Mouse (Mus musculus) cerebellum, postnatal 14 days (tissue): ENCODE measurements around the gene Pde5a.
A peak's percentile ranks its signal among the peaks of the same experiment; 100 is the strongest.

ENCODE experiments used
- DNase-seq, 2 experiments: peaks; one replicate each; pipeline ENCODE4 v3.0.0; 2021; ENCODE audit warnings: mixed read lengths in 2 of 2

Gene Pde5a

GRCm38 (mm10) chr3:122728852-122729600 is at the start of gene Pde5a:
TSS of gene Pde5a (plus strand) at chr3:122728947.
- DNase-seq, result peak; percentile 80 to 90

GRCm38 (mm10) chr3:122680851-122681250 is 47.9 kb upstream of the Pde5a start:
- peak; percentile 60 to 68 for DNase-seq

DNA sequence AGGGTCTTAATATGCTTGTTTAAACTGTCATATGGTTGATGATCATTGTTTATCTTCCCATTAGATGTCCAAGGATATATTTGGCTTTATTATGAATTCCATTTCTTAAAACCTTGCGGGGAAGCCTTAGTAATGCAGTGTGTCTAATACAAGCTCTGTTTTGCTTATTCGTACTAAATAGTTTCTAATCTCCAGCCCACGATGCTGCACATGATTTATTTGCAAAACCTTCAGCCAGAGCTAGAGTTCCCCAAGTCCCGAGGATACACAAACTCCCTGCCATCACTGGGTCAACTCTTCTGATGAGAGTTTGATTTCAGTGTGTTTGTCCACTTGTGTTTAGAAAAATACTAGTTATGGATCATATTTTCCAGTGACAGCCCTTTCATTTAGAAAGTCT is 46.4 kb upstream of the Pde5a start:
- DNase-seq, result no peak

DNA sequence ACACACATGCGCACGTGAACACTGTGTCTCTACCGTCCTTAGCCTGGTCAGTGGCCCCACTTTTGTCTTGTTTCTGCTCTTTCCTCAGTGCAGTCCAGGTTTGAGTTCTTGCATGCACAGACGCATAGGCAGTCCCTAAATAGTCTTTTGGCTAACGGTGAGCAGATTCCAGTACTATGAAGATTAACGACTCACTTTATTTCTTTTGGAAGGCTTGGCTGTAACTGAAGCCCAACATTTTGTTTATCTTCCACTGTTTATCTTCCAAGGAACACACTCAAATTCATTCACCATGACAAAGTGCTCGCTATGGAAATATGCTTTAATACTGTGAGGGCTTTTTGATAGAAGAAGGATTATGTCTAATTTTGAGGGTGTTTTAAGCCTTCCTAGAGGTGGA is 43.9 kb upstream of the Pde5a start:
- no peak for DNase-seq

DNA sequence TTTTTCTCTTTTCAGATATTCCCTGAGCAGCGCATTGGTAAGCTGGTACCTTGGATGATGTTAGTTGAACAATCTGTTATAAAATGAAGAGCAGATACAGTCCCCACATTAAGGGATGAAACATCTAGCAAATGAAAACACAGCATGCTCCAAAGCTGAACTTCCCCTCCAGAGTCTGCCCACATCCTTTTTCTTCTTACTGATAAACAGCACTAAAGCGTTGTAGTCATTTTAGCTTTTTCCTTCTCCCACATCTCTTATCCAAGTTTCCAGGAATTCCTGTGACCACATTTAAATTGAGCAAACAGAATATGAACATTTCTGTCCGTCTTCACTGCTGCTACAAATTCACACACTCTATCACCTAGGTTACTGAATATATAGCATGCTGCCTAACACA is 35.7 kb upstream of the Pde5a start:
- no peak for DNase-seq

DNA sequence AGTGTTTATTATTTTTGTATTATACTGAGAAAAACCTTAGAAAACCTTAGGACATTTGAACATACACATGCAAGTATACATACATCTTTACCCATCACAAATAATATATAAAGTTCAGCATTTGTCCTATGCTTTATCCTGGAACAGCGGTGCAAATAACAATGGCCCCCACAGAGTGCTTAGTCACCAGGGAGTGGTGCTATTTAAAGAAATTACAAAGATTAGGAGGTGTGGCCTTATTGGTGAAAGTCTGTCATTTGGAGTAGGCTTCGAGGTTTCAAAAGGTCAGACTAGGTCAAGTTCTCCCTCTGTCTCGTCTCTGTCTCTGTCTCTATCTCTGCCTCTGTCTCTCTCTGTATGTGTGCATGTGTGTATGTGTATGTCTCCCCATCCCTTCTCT is 32.9 kb upstream of the Pde5a start:
- no peak for DNase-seq

- DNase-seq, result no peak
Measured at GRCm38 (mm10) chr3:122696672-122697071, 32.1 kb upstream of the Pde5a start.

DNA sequence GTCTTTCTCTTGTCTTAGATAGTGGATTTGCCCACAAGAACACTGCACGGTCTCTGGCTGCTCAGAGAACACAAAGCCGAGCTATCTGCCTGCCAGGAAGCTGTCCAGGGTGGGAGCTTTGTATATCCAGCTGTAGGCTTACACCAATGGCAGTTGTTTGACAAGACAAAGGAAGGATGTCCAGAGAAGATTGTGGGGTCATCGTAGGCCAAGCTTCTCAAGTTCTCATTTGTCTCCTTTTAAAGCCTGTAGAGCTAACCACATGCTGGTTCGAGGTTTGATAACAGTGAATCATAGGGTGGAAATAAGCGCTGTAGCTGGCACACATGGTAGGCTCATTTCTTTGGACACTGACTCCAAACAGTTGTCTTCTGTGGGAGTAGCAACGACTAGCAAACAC is 24.5 kb upstream of the Pde5a start:
- no peak for DNase-seq

DNA sequence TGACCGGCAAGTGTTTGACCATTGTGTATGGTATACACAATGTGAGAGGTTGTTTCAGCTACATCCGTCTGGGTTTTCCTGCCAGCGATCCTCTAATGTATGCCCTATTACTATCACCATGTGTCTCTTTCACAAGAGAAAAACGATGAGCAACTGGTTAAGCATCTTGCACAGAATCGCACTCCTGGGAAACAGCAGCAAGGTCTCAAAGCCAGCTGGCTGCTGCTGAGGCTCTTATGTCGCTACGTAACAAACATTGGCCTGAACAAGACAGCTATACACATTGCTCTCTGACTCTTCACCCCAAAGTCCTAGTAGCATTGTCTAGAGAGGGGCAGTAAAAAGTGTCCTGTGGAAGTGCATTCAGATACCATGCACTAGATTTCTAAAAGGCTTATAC is 23.5 kb upstream of the Pde5a start:
- DNase-seq, result no peak

- DNase-seq, result no peak
Measured at GRCm38 (mm10) chr3:122708485-122708884, 20.3 kb upstream of the Pde5a start.

DNA sequence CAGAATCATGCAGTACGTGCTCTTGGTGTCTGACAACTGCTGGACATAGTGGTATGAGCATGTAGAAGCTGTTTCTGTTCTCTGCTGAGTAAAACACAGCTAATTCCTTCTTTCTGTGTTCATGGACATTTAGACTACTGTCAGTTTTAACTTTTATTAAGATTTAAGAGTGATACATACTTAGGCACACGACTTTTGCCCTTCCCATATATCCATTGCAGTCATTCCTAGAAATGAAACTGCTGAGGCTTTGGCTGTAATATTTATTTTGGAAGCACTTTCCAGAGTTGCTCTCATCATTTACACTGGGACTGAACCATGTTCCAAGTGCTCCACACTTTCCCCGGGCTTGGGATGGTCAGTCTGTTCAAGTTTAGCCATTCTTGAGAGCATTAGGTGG is 18.6 kb upstream of the Pde5a start:
- DNase-seq, result no peak

DNA sequence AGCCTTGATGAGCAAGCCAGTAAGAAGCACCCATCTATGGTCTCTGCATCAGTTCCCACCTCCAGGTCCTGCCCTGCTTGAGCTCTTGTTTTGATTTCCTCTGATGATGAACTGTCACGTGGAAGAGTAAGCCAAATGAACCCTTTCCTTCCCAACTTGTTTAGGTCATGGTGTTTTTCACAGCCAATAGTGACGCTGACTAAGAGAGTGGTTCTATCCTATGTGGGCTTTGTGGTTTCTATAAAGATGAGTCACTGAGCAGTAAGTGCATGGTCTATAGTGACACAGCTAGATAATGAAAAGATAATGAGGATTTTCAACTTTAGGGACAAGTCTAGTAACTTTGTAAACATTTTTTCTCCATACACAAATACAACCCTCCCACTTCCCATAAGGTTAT is 10.1 kb upstream of the Pde5a start:
- no peak for DNase-seq

DNA sequence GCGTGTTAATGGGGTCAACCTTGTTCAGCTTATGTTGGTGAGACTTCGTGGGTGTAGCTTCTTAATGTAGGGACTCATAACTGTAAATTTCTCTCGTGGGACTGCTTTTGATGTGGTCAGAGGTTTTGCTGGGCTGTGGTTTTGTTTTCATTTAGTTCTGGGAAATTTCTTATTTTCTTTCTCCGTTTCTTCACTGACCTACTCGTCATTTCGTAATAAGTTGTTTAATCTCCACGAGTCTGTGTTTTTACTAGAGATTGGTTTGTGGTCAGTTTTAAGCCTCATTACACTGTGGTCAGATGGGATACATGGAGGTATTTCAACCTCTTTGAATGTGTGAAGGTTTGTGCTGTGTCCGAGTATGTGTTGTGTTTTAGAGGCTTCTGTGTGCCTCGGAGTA is 7.2 kb upstream of the Pde5a start:
- no peak for DNase-seq

DNA sequence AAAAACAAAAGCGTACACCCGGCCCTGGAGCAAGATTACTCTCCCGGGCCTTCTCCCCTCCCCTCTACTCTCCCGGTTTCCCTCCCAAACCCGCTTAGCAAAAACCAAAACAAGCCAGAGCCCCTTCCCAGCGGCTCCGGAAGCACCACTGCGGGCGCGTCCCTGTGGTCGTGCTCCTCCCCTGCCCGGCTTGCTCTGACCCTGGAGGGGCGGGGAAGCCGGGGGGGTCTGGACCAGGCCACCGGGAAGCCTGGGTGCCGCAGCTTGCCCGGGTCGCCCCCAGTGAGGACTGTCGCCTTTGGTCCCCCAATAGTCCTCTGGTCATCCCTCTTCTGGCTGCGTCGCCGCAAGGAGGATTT is 833 bp downstream of the Pde5a start:
- peak in 1 of 2 experiments; percentile 33 for DNase-seq

DNA sequence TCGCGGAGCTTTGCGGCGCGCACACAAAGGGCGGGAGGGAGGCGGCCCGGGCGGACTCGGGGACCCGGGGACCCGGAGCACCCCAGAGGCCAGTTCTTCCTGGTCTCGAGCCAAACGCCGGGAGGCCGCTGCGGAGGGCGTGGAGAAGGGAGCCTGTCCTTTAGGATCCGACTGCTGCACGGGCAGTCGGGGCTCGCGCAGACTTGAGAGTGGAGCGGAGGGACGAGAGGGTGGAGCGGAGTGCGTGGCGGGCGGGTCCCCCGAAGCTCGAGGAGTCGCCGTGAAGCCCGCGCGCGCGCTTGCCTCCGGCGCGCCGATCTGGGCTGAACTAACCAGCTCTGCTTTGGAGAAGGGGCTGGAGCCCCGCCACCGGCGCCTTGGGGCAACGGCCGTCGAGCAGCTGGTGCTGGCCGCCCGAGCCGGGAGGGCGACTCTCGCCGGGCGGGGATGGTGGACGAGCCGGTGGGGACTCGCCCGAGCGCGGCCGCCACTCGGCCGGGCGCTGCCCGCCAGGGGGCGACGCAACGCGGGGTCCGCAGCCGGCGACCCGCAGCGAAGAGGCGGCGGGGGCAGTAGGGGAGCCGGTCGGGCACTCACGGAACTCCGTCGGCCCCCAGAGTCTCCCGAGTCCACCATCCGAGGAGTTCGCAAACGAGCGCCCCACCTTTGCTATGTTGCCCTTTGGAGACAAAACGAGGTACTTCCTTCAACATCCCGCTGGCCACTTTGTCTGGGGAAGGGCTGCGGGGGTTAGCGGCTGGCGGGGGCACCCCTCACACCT is 1.4 kb downstream of the Pde5a start:
- peak; percentile 70 to 71 for DNase-seq

- DNase-seq, result no peak
Measured at GRCm38 (mm10) chr3:122730741-122731235, 2.0 kb downstream of the Pde5a start.

DNA sequence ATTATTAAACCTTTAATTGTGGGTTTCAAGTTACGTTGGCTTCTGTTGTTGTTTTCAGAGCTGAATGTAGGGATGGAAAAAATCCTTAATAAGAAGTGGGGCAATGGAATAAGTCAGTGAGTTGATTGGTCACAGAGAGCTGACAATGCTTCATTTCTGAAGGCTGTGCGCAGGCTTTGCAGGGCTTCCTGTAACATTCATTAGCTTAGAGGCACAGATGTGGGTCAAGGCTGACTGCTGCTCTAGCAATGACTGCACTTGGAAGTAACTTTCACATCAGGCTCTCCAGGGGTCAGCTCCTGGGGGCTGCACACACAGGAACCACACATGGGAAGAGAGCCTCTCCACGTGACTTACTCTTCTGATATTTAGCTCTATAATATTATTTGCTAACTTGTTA is 5.1 kb downstream of the Pde5a start:
- no peak for DNase-seq

DNA sequence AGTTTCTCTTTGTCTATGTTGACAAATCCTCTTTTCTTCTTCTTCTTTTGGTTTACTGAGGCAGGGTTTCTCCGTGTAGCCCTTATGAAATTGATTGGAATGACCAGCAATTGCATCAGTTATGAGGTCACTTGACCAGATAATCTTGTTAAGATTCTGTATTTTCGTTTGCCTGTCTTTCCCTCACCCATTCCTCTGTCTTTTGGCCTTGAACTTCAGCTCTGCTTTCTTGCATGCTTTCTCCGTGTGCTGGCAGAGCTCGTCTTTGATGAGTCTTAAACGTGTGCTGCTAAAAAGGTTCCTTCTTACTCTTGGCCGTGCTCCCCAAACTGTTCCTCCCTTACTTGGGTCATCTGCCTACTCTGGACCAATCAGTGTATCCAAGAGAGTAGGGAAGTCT is 5.6 kb downstream of the Pde5a start:
- DNase-seq, result no peak

GRCm38 (mm10) chr3:122739460-122739859 is 10.7 kb downstream of the Pde5a start:
- DNase-seq, result no peak

DNA sequence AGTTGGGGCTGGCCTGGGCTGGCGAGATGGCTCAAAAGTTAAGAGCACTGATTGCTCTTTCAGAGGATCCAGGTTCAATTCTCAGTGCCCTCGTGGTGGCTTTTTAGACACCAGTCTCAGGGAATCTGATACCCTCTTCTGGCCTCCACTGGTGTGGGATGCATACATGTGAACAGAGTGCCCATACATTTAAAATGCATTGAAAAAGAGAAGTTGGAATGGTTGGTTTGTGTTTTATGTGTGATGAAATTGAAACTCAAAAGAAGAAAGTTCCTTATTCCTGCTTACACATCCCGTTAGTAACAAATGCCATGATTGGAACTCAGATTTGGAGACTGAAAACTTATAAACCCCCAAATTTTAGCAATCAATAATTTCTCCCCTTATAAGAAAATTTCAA is 15.5 kb downstream of the Pde5a start:
- no peak for DNase-seq

- DNase-seq, result no peak
Measured at GRCm38 (mm10) chr3:122747921-122748700, 19.4 kb downstream of the Pde5a start.

DNA sequence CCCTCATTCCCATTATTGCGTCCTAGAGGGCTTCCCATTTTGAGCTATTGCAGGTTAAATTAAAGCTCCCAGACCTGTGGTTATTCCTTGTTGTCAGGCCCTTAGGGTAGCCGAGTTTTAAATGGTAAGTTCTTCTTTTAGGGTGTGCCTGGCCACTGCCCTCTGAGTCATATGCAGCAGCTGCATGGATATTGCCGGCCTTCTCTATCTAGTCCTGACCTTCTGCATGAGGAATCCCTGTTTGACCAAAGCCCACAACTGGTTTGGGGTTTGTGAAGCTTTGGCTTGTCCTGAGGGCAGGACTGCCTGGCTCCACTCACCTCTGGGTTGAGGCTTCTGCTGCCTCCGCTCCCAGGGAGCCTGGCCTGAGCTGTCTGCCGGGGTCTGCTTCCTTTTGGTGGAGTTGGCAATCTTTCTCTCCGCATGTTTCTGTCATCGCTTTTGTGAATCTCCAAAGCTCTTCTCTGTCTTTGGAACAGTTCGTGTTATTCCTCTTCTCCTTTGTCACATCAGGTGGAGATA is 34.6 kb downstream of the Pde5a start:
- no peak for DNase-seq

GRCm38 (mm10) chr3:122763768-122764167 is 35.0 kb downstream of the Pde5a start:
- no peak for DNase-seq
